Mouse (Mus musculus) myocyte (in vitro differentiated cells): ENCODE measurements around the gene Kcnab1.

Experiments
- E2F4 ChIP-seq: IDR thresholded peaks from one replicate; pipeline ENCODE4 v1.6.1; 2011; ENCODE audit warnings: mild to moderate bottlenecking, control low read depth, moderate library complexity; ENCODE audit not compliant: insufficient read depth
- MAX ChIP-seq: IDR thresholded peaks from one replicate; pipeline ENCODE4 v1.6.1; 2011; ENCODE audit warnings: low read depth, mild to moderate bottlenecking, control low read depth
- MYOG ChIP-seq, 3 experiments: IDR thresholded peaks; one replicate each; pipeline ENCODE4 v1.6.1; 2011; ENCODE audit warnings: control low read depth in 2 of 3, low read depth in 2 of 3, mild to moderate bottlenecking in 2 of 3; ENCODE audit not compliant: insufficient read length in 2 of 3, control insufficient read depth in 1 of 3, insufficient read depth in 1 of 3
- POLR2A ChIP-seq: IDR thresholded peaks from one replicate; pipeline ENCODE4 v1.6.1; 2011; ENCODE audit warnings: low read depth, mild to moderate bottlenecking, control low read depth, moderate library complexity; ENCODE audit not compliant: insufficient read length
- REST ChIP-seq: IDR thresholded peaks from one replicate; pipeline ENCODE4 v1.6.1; 2011; ENCODE audit warnings: mild to moderate bottlenecking, control low read depth, moderate library complexity; ENCODE audit not compliant: insufficient read depth, insufficient read length
- SRF ChIP-seq: IDR thresholded peaks from one replicate; pipeline ENCODE4 v1.6.1; 2011; ENCODE audit warnings: low read depth; ENCODE audit not compliant: control insufficient read depth, insufficient read length
- TCF12 ChIP-seq: IDR thresholded peaks from one replicate; pipeline ENCODE4 v1.6.1; 2011; ENCODE audit warnings: mild to moderate bottlenecking, control low read depth; ENCODE audit not compliant: poor library complexity, insufficient read depth, severe bottlenecking
- TCF3 ChIP-seq: IDR thresholded peaks from one replicate; pipeline ENCODE4 v1.6.1; 2011; ENCODE audit warnings: low read depth, control low read depth; ENCODE audit not compliant: insufficient read length
- USF1 ChIP-seq: IDR thresholded peaks from one replicate; pipeline ENCODE4 v1.6.1; 2011; ENCODE audit warnings: low read depth, mild to moderate bottlenecking, control low read depth, moderate library complexity

DNA sequence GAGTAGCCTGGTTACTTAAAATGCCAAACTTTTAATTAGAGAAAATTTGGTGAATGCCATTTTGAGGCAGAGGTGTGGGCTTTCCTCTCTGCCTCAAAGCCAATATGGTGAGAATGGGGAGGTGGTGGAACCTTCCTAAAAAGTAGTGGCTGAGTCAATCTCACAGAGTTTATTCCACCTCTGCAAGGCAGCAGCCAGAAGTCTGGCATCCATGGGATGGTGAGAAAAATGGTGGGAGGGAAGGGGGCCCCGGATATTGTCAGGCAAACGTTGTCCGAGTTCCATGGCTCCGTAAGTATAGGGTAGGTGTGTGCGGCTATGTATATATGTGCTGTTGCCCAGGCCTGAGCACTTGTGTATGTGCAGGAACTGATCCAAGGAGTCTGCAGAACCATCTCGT is 6.0 kb downstream of the Kcnab1 start:
- no peak for TF ChIP-seq POLR2A
- TF ChIP-seq E2F4, result no peak
- no peak for TF ChIP-seq MYOG (IDR thresholded peaks at IDR 0.05; ENCODE audit: control insufficient read depth in 1 of 3, insufficient read depth in 1 of 3, insufficient read length in 2 of 3, low read depth in 2 of 3)
- TF ChIP-seq TCF3, result no peak
- no peak for TF ChIP-seq MAX
- no peak for TF ChIP-seq USF1
- no peak for TF ChIP-seq TCF12
- no peak for TF ChIP-seq REST
- no peak for TF ChIP-seq SRF
